Mouse (Mus musculus) olfactory bulb, adult 2 months (tissue): ENCODE data around the gene Arfgef2.

Source experiments
- CTCF ChIP-seq: fragments of 200-500 bp; IDR thresholded peaks from 2 replicates; pipeline ENCODE4 v1.5.1; 2012; ENCODE audit warnings: low read depth, mild to moderate bottlenecking, low read length, moderate library complexity; ENCODE audit not compliant: insufficient read depth
- POLR2A ChIP-seq: fragments of 200-500 bp; IDR thresholded peaks from 2 replicates; pipeline ENCODE4 v1.6.1; 2012; ENCODE audit warnings: mild to moderate bottlenecking, low read depth, low read length, moderate library complexity; ENCODE audit not compliant: insufficient read depth

- TF ChIP-seq CTCF, result no peak
- no peak for TF ChIP-seq POLR2A
These were observed 69.4 kb downstream of the Arfgef2 start for GRCm38 (mm10) chr2:166874675-166875280.
